Mouse (Mus musculus): ENCODE measurements around the gene Got2. TPM values are rescaled to one million over a fixed set of nuclear protein-coding genes. Genes with fewer than 3 reads are reported as not detected.

The Got2 gene
- polyA plus RNA-seq, 1 experiment from 2014 or later, result 61.9 TPM

- Histone ChIP-seq H3K4me3 (ENCODE audit: low read depth, low read length) (no peak overlapping the region), H3K27ac (replicated peaks; ENCODE audit: low read depth, low read length) (no peak overlapping the region), H3K27me3 (replicated peaks; ENCODE audit: control insufficient read depth, insufficient read depth, low read length) (no peaks in the 10 kb centered on the region), H3K9ac (ENCODE audit: low read depth, low read length) (no peak overlapping the region), H3K4me1 (ENCODE audit: control insufficient read depth, insufficient read depth, low read length) (no peaks in the 10 kb centered on the region), H3K4me2 (ENCODE audit: low read depth, low read length) (no peak overlapping the region), H3K36me3 (ENCODE audit: control insufficient read depth, insufficient read depth, low read length) (no peaks in the 10 kb centered on the region), H3K9me3 (ENCODE audit: control insufficient read depth, low read length) (no peaks in the 10 kb centered on the region)
- DNase-seq (ENCODE audit: low spot score) (peak; percentile 23), ATAC-seq (ENCODE audit: low read depth) (no peak; the same call in 1 of the 2 replicates)
- WGBS, result 33% methylated on average over 7 of the region's 7 CpGs
Measured at GRCm38 (mm10) chr8:95901864-95902263, 13.5 kb upstream of the Got2 start.

- no peak for ATAC-seq (ENCODE audit: low read depth)
- H3K9me3 ChIP-seq (ENCODE audit: control insufficient read depth, low read length), result no peaks in the 10 kb centered on the region
- H3K36me3 ChIP-seq (ENCODE audit: control insufficient read depth, insufficient read depth, low read length), result no peaks in the 10 kb centered on the region
- H3K9ac ChIP-seq (ENCODE audit: low read depth, low read length), result no peak overlapping the region
- no peak for DNase-seq (ENCODE audit: low spot score)
- H3K4me3 ChIP-seq (ENCODE audit: low read depth, low read length), result no peak overlapping the region
- 76% methylated on average over 5 of the region's 5 CpGs for WGBS
- H3K4me2 ChIP-seq (ENCODE audit: low read depth, low read length), result no peak overlapping the region
- no peaks in the 10 kb centered on the region; the same call in 1 of the 2 replicates for H3K4me1 ChIP-seq (ENCODE audit: control insufficient read depth, insufficient read depth, low read length)
- H3K27me3 ChIP-seq (replicated peaks; ENCODE audit: control insufficient read depth, insufficient read depth, low read length), result no peaks in the 10 kb centered on the region
- H3K27ac ChIP-seq (replicated peaks; ENCODE audit: low read depth, low read length), result no peak overlapping the region
Measured at GRCm38 (mm10) chr8:95893701-95894100, 5.4 kb upstream of the Got2 start.

DNA sequence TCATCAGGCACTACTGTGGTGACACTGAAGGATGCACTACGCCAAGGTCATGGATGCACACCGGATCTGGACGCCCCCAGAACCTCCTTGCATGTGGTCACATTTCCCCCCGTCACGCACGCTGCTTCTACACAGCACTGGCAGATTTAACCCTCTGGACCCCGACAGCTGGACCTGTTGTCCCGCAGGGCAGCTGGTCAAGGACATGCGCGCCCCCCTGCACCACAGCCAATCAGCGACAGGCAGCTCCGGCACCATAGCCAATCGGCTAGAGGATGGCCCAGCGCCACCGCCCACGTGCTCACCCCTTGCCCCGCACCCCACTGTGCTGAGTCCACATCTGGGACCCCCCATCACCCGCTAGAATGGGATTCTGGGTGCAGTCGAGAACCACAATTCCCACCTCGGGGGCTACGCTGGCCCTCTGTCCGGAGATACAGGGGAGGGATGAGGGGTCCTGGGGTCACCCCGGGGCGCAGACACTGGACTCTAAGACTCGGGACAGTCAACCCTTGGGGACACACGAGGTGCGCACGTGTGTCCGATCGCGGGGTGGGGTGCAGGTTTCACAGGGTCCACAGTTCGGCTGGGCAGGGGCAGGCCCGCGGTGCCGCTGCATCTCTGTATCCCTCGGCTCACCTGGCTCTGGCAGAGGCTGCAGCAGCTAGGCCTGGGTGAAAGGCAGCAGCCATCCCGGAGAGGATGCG, 616 bp downstream of the Got2 start:
- H3K4me2 ChIP-seq (ENCODE audit: low read depth, low read length), result peak overlapping the region; percentile 90

DNA sequence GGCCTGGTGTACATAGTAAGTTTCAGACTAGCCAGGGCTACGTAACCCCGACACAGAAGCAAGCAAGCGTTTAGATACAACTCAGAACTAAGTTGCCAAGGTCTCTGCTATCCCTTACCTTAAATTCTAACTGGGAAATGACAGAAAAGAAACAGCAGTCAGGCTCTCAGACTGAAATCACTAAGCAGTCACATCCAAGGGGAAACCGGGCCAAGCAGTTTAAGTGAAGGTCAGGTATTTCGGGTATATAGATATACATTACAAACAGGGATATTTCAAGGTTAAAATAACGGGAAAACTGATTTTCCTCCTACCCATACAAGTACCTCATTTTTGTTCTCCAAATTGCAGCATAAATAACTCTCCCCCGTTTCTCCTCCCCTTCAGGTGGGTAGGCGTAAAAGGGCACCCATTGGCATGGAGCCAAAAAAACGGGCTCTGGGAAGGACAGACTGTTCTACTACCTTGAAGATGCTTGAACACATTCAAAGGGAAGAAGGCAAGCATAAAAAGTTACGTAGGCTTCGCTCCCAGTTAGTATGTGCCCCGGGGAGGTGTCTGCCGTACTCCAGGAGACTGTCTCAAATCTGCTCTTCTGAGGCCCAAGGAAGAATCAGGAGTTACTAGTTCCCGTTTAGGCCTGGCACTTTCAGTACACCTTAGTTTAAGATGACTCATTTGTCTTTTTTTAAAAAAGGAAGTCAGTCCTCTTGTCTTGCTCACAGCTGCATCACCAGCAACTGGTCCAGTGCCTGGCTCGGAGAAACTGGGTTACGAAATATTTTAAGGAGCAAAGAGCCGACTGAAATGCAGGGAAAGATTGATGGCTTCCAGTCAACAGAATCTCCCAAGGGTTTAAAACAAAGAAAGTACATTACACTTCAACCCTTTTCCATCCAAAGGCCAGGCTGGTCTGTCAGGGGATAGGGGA, 1.4 kb downstream of the Got2 start:
- Histone ChIP-seq H3K27ac (replicated peaks; ENCODE audit: low read depth, low read length) (peak overlapping the region; percentile 48), H3K9me3 (ENCODE audit: control insufficient read depth, low read length) (no peaks in the 10 kb centered on the region), H3K4me2 (ENCODE audit: low read depth, low read length) (peak overlapping the region; percentile 90), H3K9ac (ENCODE audit: low read depth, low read length) (peak overlapping the region; percentile 64), H3K36me3 (ENCODE audit: control insufficient read depth, insufficient read depth, low read length) (0 out of 2 replicates have a peak, but pooled peaks cover 3% of the 10 kb centered on the region), H3K4me3 (ENCODE audit: low read depth, low read length) (peak overlapping the region; percentile 61), H3K4me1 (ENCODE audit: control insufficient read depth, insufficient read depth, low read length) (peaks cover 13% of the 10 kb centered on the region), H3K27me3 (replicated peaks; ENCODE audit: control insufficient read depth, insufficient read depth, low read length) (no peaks in the 10 kb centered on the region)
- WGBS, result 60% methylated on average over 17 of the region's 17 CpGs
- DNase-seq (ENCODE audit: low spot score) (no peak), ATAC-seq (ENCODE audit: low read depth) (no peak)

More for the DNA sequence above, 616 bp downstream of the Got2 start:
- peak overlapping the region; percentile 52 for H3K27ac ChIP-seq (replicated peaks; ENCODE audit: low read depth, low read length)
- under 1% methylated on average over 26 of the region's 38 CpGs for WGBS
- ATAC-seq (ENCODE audit: low read depth), result peak; percentile 96
- H3K4me3 ChIP-seq (ENCODE audit: low read depth, low read length), result peak overlapping the region; percentile 61
- no peaks in the 10 kb centered on the region for H3K36me3 ChIP-seq (ENCODE audit: control insufficient read depth, insufficient read depth, low read length)
- DNase-seq (ENCODE audit: low spot score), result peak; percentile 89
- peaks cover 13% of the 10 kb centered on the region for H3K4me1 ChIP-seq (ENCODE audit: control insufficient read depth, insufficient read depth, low read length)
- H3K27me3 ChIP-seq (replicated peaks; ENCODE audit: control insufficient read depth, insufficient read depth, low read length), result no peaks in the 10 kb centered on the region
- H3K9ac ChIP-seq (ENCODE audit: low read depth, low read length), result peak overlapping the region; percentile 64
- H3K9me3 ChIP-seq (ENCODE audit: control insufficient read depth, low read length), result no peaks in the 10 kb centered on the region

- Histone ChIP-seq H3K4me1 (ENCODE audit: control insufficient read depth, insufficient read depth, low read length) (peaks cover 13% of the 10 kb centered on the region), H3K4me3 (ENCODE audit: low read depth, low read length) (no peak overlapping the region), H3K9me3 (ENCODE audit: control insufficient read depth, low read length) (no peaks in the 10 kb centered on the region), H3K27me3 (replicated peaks; ENCODE audit: control insufficient read depth, insufficient read depth, low read length) (no peaks in the 10 kb centered on the region), H3K27ac (replicated peaks; ENCODE audit: low read depth, low read length) (no peak overlapping the region), H3K4me2 (ENCODE audit: low read depth, low read length) (no peak overlapping the region), H3K9ac (ENCODE audit: low read depth, low read length) (0 out of 2 replicates have a peak overlapping the region, but pooled peaks have one; percentile 15), H3K36me3 (ENCODE audit: control insufficient read depth, insufficient read depth, low read length) (0 out of 2 replicates have a peak, but pooled peaks cover 3% of the 10 kb centered on the region)
- DNase-seq (ENCODE audit: low spot score) (no peak), ATAC-seq (ENCODE audit: low read depth) (no peak)
- WGBS, result 68% methylated on average over 5 of the region's 5 CpGs
Measured at GRCm38 (mm10) chr8:95885966-95886365, 2.4 kb downstream of the Got2 start.

DNA sequence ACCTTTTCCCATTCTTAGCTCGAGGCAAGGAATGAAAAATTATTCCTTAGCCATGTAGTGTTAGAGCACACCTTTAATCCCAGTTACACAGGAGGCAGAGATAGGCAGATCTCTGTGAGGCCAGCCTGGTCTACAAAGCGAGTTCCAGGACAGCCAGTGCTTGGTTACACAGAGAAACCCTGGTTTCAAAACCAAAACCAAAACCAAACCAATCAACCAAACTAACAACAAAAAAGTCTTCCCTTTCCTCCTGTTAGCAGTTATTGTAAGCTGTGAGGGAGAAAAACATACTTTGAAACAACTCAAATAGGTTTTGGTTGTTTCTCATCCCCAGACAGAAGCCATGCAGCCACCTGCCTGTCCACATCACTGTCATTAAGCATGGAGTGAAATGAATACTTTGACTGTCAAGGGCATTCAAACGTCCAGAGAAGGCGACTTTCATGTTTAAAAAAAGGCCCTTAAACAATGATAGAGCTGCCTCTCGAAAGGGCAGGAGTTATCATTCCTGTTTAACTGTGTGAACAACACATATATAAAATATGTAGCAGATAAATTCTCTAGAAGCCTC, 3.0 kb downstream of the Got2 start:
- no peak overlapping the region for H3K4me2 ChIP-seq (ENCODE audit: low read depth, low read length)
- H3K4me1 ChIP-seq (ENCODE audit: control insufficient read depth, insufficient read depth, low read length), result peaks cover 13% of the 10 kb centered on the region
- 0 out of 2 replicates have a peak, but pooled peaks cover 3% of the 10 kb centered on the region for H3K36me3 ChIP-seq (ENCODE audit: control insufficient read depth, insufficient read depth, low read length)
- no peak overlapping the region for H3K9ac ChIP-seq (ENCODE audit: low read depth, low read length)
- ATAC-seq (ENCODE audit: low read depth) (no peak), DNase-seq (ENCODE audit: low spot score) (no peak)
- no peak overlapping the region for H3K27ac ChIP-seq (replicated peaks; ENCODE audit: low read depth, low read length)
- no peaks in the 10 kb centered on the region for H3K9me3 ChIP-seq (ENCODE audit: control insufficient read depth, low read length)
- WGBS, result 67% methylated on average over 5 of the region's 5 CpGs
- H3K27me3 ChIP-seq (replicated peaks; ENCODE audit: control insufficient read depth, insufficient read depth, low read length), result no peaks in the 10 kb centered on the region
- H3K4me3 ChIP-seq (ENCODE audit: low read depth, low read length), result no peak overlapping the region

GRCm38 (mm10) chr8:95884491-95884890, 3.9 kb downstream of the Got2 start:
- H3K36me3 ChIP-seq (ENCODE audit: control insufficient read depth, insufficient read depth, low read length), result 0 out of 2 replicates have a peak, but pooled peaks cover 3% of the 10 kb centered on the region
- no peak for DNase-seq (ENCODE audit: low spot score)
- ATAC-seq (ENCODE audit: low read depth), result no peak
- H3K4me3 ChIP-seq (ENCODE audit: low read depth, low read length), result no peak overlapping the region
- H3K9me3 ChIP-seq (ENCODE audit: control insufficient read depth, low read length), result no peaks in the 10 kb centered on the region
- no peak overlapping the region for H3K9ac ChIP-seq (ENCODE audit: low read depth, low read length)
- no peaks in the 10 kb centered on the region for H3K27me3 ChIP-seq (replicated peaks; ENCODE audit: control insufficient read depth, insufficient read depth, low read length)
- H3K4me1 ChIP-seq (ENCODE audit: control insufficient read depth, insufficient read depth, low read length), result peaks cover 13% of the 10 kb centered on the region
- 82% methylated on average over 11 of the region's 12 CpGs for WGBS
- no peak overlapping the region for H3K4me2 ChIP-seq (ENCODE audit: low read depth, low read length)
- no peak overlapping the region for H3K27ac ChIP-seq (replicated peaks; ENCODE audit: low read depth, low read length)

DNA sequence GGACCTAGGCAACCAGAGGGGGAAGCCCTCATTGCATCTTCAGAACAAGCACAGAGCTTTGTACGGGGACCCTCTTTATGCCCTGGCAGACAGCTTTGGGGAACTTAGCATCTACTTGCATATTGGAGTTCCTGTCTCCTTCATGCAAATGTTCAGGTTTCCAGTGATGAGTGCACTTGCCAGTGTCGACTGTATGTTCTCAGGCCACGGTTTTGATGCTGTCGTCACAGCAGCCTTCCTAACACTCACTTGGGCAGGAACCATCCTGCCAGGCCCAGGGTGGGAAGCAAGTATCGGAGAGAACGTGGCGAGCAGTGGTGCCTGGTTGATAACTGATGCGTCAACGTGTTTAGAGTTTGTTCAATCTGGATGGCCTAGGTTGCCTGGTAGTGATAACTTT, 6.2 kb downstream of the Got2 start:
- ATAC-seq (ENCODE audit: low read depth), result no peak
- no peaks in the 10 kb centered on the region for H3K9me3 ChIP-seq (ENCODE audit: control insufficient read depth, low read length)
- peaks cover 7% of the 10 kb centered on the region for H3K4me1 ChIP-seq (ENCODE audit: control insufficient read depth, insufficient read depth, low read length)
- H3K4me2 ChIP-seq (ENCODE audit: low read depth, low read length), result no peak overlapping the region
- peaks cover 5% of the 10 kb centered on the region for H3K36me3 ChIP-seq (ENCODE audit: control insufficient read depth, insufficient read depth, low read length)
- no peaks in the 10 kb centered on the region for H3K27me3 ChIP-seq (replicated peaks; ENCODE audit: control insufficient read depth, insufficient read depth, low read length)
- no peak overlapping the region for H3K4me3 ChIP-seq (ENCODE audit: low read depth, low read length)
- no peak overlapping the region for H3K27ac ChIP-seq (replicated peaks; ENCODE audit: low read depth, low read length)
- 83% methylated on average over 9 of the region's 9 CpGs for WGBS
- DNase-seq (ENCODE audit: low spot score), result no peak
- no peak overlapping the region for H3K9ac ChIP-seq (ENCODE audit: low read depth, low read length)
